Mouse (Mus musculus) heart, adult 2 months (tissue): ENCODE measurements around the gene Rfng. TPM values are rescaled to one million over a fixed set of nuclear protein-coding genes. Genes with fewer than 3 reads are reported as not detected.

ENCODE experiments used
- DNase-seq, 2 experiments: peaks; one replicate each; pipeline ENCODE4 v3.0.0; 2021
- H3K27ac ChIP-seq: fragments of 200-600 bp; 2 replicates; pipeline ENCODE4 v1.8.1; 2022
- H3K27me3 ChIP-seq: fragments of 200-500 bp; 2 replicates; pipeline ENCODE4 v1.6.1; 2012; ENCODE audit warnings: mild to moderate bottlenecking, low read length, inconsistent platforms, mixed read lengths; ENCODE audit not compliant: control insufficient read depth, insufficient read depth
- H3K36me3 ChIP-seq: fragments of 200-500 bp; 2 replicates; pipeline ENCODE4 v1.6.1; 2012; ENCODE audit warnings: low read length, inconsistent platforms; ENCODE audit not compliant: control insufficient read depth, insufficient read depth
- H3K4me1 ChIP-seq: fragments of 200-500 bp; 2 replicates; pipeline ENCODE4 v1.6.1; 2011; ENCODE audit warnings: low read length; ENCODE audit not compliant: control insufficient read depth, insufficient read depth
- H3K4me3 ChIP-seq: fragments of 200-600 bp; 2 replicates; pipeline ENCODE4 v1.8.1; 2022
- H3K79me2 ChIP-seq: fragments of 200-500 bp; replicated peaks from 2 replicates; pipeline ENCODE4 v1.6.1; 2012; ENCODE audit warnings: mild to moderate bottlenecking, inconsistent platforms, low read length, moderate library complexity, mixed read lengths; ENCODE audit not compliant: control insufficient read depth, insufficient read depth
- H3K9ac ChIP-seq: fragments of 200-500 bp; 2 replicates; pipeline ENCODE4 v1.6.1; 2012; ENCODE audit warnings: low read depth, mild to moderate bottlenecking, control low read depth, inconsistent platforms, low read length, mixed read lengths
- CTCF ChIP-seq: fragments of 200-600 bp; IDR thresholded peaks from 2 replicates; pipeline ENCODE4 v1.8.1; 2022; ENCODE audit warnings: antibody characterized with exemption, mild to moderate bottlenecking, moderate library complexity
- EP300 ChIP-seq: fragments of 200-500 bp; IDR thresholded peaks from 2 replicates; pipeline ENCODE4 v1.6.1; 2011; ENCODE audit warnings: low read depth, low read length, control low read depth; ENCODE audit not compliant: insufficient read depth
- POLR2A ChIP-seq: fragments of 200-500 bp; IDR thresholded peaks from 2 replicates; pipeline ENCODE4 v1.6.1; 2011; ENCODE audit warnings: mild to moderate bottlenecking, low read depth, low read length, control low read depth; ENCODE audit not compliant: insufficient read depth
- WGBS: fragments of 180-500 bp; shearing (Covaris S2); methylation state at CpG from one replicate; pipeline ENCODE4 v1.1.7; 2018; 5-methylcytosine and 5-hydroxymethylcytosine counted together
- intact Hi-C: fragments of 180-260 bp; cut with DNase I; formaldehyde crosslinking; loops from one replicate; pipeline ENCODE4 v1.15.1; 2025
- polyA plus RNA-seq: library from polyadenylated mRNA; depleted of rRNA; stranded (reverse); fragments of >200 nt; gene quantifications from 2 replicates; pipeline ENCODE4 v1.2.3, GENCODE M21; 2012
- total RNA-seq, 2 experiments: library from RNA; stranded (reverse); gene quantifications; 2 replicates each; pipeline ENCODE4 v1.2.3; 2021

Gene Rfng
- total and polyA plus RNA-seq, 3 experiments: 11.9 to 28.6 (median 12.5) TPM

GRCm38 (mm10) chr11:120823551-120823947, 39.5 kb upstream of the Rfng start:
- peak overlapping the region; percentile 82 for H3K9ac ChIP-seq
- H3K27ac ChIP-seq: peak overlapping the region; percentile 65
- 2% methylated on average over 40 of the region's 40 CpGs for WGBS
- peak overlapping the region; percentile 83 for H3K4me3 ChIP-seq
- peaks cover 7% of the 10 kb centered on the region for H3K4me1 ChIP-seq
- intact Hi-C loops: loop anchor here (2.0 kb wide), 1 partner anchor 23 kb away; no protein-coding TSS in a partner anchor
- no peaks in the 10 kb centered on the region for H3K36me3 ChIP-seq
- DNase-seq: no peak
- TF ChIP-seq POLR2A: no peak
- TF ChIP-seq EP300: no peak
- no peak for TF ChIP-seq CTCF
- H3K27me3 ChIP-seq: no peaks in the 10 kb centered on the region
- H3K79me2 ChIP-seq: no peaks in the 10 kb centered on the region

GRCm38 (mm10) chr11:120822831-120823550, 39.0 kb upstream of the Rfng start:
- H3K79me2 ChIP-seq: no peaks in the 10 kb centered on the region
- H3K4me1 ChIP-seq: peaks cover 7% of the 10 kb centered on the region
- TF ChIP-seq CTCF: no peak
- TF ChIP-seq EP300: no peak
- no peak for TF ChIP-seq POLR2A
- intact Hi-C loops: loop anchor here (2.0 kb wide), 1 partner anchor 22 kb away; no protein-coding TSS in a partner anchor
- no peaks in the 10 kb centered on the region for H3K27me3 ChIP-seq
- H3K9ac ChIP-seq: peak overlapping the region; percentile 82
- peak overlapping the region; percentile 83 for H3K4me3 ChIP-seq
- H3K36me3 ChIP-seq: no peaks in the 10 kb centered on the region
- 15% methylated on average over 14 of the region's 14 CpGs for WGBS
- DNase-seq: peak in 1 of 2 experiments; percentile 31
- H3K27ac ChIP-seq: peak overlapping the region; percentile 65

GRCm38 (mm10) chr11:120822321-120822720, 38.3 kb upstream of the Rfng start:
- intact Hi-C loops: loop anchor here (2.0 kb wide), 1 partner anchor 22 kb away; no protein-coding TSS in a partner anchor
- Histone ChIP-seq H3K79me2 (no peaks in the 10 kb centered on the region), H3K36me3 (no peaks in the 10 kb centered on the region), H3K9ac (no peak overlapping the region), H3K4me3 (no peak overlapping the region), H3K27ac (no peak overlapping the region), H3K4me1 (peaks cover 7% of the 10 kb centered on the region), H3K27me3 (no peaks in the 10 kb centered on the region)
- TF ChIP-seq CTCF (no peak), EP300 (no peak), POLR2A (no peak)
- WGBS: 72% methylated on average over 4 of the region's 4 CpGs
- no peak for DNase-seq

- intact Hi-C loops: no loop called here
- WGBS: 74% methylated on average over 14 of the region's 14 CpGs
- no peak overlapping the region for H3K9ac ChIP-seq
- DNase-seq: peak in 1 of 2 experiments; percentile 30
- H3K4me1 ChIP-seq: peaks cover 7% of the 10 kb centered on the region
- H3K79me2 ChIP-seq: no peaks in the 10 kb centered on the region
- TF ChIP-seq POLR2A (no peak), CTCF (no peak), EP300 (no peak)
- no peaks in the 10 kb centered on the region for H3K27me3 ChIP-seq
- no peak overlapping the region for H3K4me3 ChIP-seq
- no peaks in the 10 kb centered on the region for H3K36me3 ChIP-seq
- H3K27ac ChIP-seq: no peak overlapping the region
Measured at GRCm38 (mm10) chr11:120821076-120821922, 37.3 kb upstream of the Rfng start.

- no peak for DNase-seq
- Histone ChIP-seq H3K9ac (no peak overlapping the region), H3K27me3 (no peaks in the 10 kb centered on the region), H3K4me3 (no peak overlapping the region), H3K4me1 (peaks cover 7% of the 10 kb centered on the region), H3K36me3 (no peaks in the 10 kb centered on the region), H3K27ac (no peak overlapping the region), H3K79me2 (no peaks in the 10 kb centered on the region)
- WGBS: 92% methylated on average over 14 of the region's 14 CpGs
- no peak for TF ChIP-seq CTCF
- no peak for TF ChIP-seq EP300
- TF ChIP-seq POLR2A: no peak
- intact Hi-C loops: no loop called here
Measured at GRCm38 (mm10) chr11:120820546-120820945, 36.5 kb upstream of the Rfng start.
